23 mouse cellular contexts compared by ENCODE assay signal in the genomic region with DNA sequence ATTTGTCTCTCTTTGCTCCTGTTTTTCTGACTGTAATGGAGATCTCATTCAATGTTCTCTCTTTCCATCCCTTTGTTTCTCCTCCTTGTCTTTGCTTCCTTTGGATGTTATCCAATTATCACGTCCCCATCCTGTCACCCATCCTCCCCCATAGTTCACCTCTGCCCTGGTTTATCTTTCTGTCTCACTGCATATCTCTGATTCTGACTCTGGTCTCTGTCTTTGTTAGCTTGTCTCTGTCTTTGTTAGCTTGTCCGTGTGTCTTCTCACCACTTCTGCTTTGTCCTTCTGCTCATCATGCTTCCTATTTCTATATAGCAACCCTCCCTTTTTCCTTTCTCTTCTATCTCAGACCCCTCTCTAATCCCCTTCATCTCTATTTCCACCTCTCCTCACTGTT. TPM values are rescaled to one million over a fixed set of nuclear protein-coding genes. Genes with fewer than 3 reads are reported as not detected.
A peak's percentile ranks its signal among the peaks of the same experiment; 100 is the strongest.
DNase-seq lines count a peak whose midpoint lies in the region; ATAC-seq and TF ChIP-seq lines count a peak whose summit lies in the region.
"Had no signal": no experiment of that assay in that cellular context is flagged by ENCODE, and none has a peak within 500 bp of the region (broad histone marks: within the 10 kb centered on the region; RNA-seq: fewer than 3 reads in every experiment).

No protein-coding gene starts in this region.

- no peak for ATAC-seq in heart, embryonic 12.5 days (ENCODE audit: insufficient number of reproducible peaks, low FRiP score)
- no peak for ATAC-seq in G1E (ENCODE audit: extremely low read depth, insufficient number of reproducible peaks, low FRiP score, poor library complexity, severe bottlenecking)
- no peak for ATAC-seq in erythroblast, adult 5-6 weeks (replicated peaks; ENCODE audit: low FRiP score, poor library complexity, severe bottlenecking)
- ATAC-seq in hindbrain, embryonic 13.5 days (ENCODE audit: low FRiP score), result no peak
- ATAC-seq: activated CD4-positive, CD25-positive, alpha-beta regulatory T cell, adult 4 months; forebrain, embryonic 15.5 days; forebrain, postnatal 0 days; Patski had no signal

- WGBS in heart, embryonic 12.5 days, result 39% methylated on average over 2 of the region's 2 CpGs
- 74% methylated on average over 2 of the region's 2 CpGs for WGBS in hindbrain, embryonic 13.5 days

- H3K27ac ChIP-seq in heart, embryonic 12.5 days (ENCODE audit: poor library complexity, severe bottlenecking), result no peak overlapping the region
- no peak overlapping the region for H3K27ac ChIP-seq in hindbrain, embryonic 13.5 days
- H3K27ac ChIP-seq: embryonic facial prominence, embryonic 10.5 days; embryonic facial prominence, embryonic 12.5 days; forebrain, embryonic 10.5 days; forebrain, embryonic 12.5 days; forebrain, embryonic 15.5 days had no signal

- no peak for TF ChIP-seq CTCF in G1E (IDR thresholded peaks at IDR 0.05; ENCODE audit: low read depth, low read length)

- no peaks in the 10 kb centered on the region for H3K9me3 ChIP-seq in heart, embryonic 12.5 days (replicated peaks)
- peaks cover 32% of the 10 kb centered on the region for H3K9me3 ChIP-seq in G1E (replicated peaks)
- no peaks in the 10 kb centered on the region for H3K9me3 ChIP-seq in hindbrain, embryonic 13.5 days
- H3K9me3 ChIP-seq: embryonic facial prominence, embryonic 10.5 days; embryonic facial prominence, embryonic 12.5 days; forebrain, embryonic 10.5 days; forebrain, embryonic 12.5 days; forebrain, embryonic 15.5 days had no signal

- peaks cover 16% of the 10 kb centered on the region for H3K36me3 ChIP-seq in heart, embryonic 12.5 days
- peaks cover 54% of the 10 kb centered on the region for H3K36me3 ChIP-seq in G1E (replicated peaks)
- peaks cover 34% of the 10 kb centered on the region for H3K36me3 ChIP-seq in hindbrain, embryonic 13.5 days
- H3K36me3 ChIP-seq: forebrain, embryonic 15.5 days had no signal

- peaks cover 10% of the 10 kb centered on the region for H3K4me1 ChIP-seq in heart, embryonic 12.5 days (replicated peaks)
- peaks cover 40% of the 10 kb centered on the region for H3K4me1 ChIP-seq in G1E (ENCODE audit: insufficient read depth, low read depth, low read length)
- H3K4me1 ChIP-seq in hindbrain, embryonic 13.5 days (replicated peaks), result no peaks in the 10 kb centered on the region
- H3K4me1 ChIP-seq: embryonic facial prominence, embryonic 10.5 days; embryonic facial prominence, embryonic 12.5 days; forebrain, embryonic 10.5 days; forebrain, embryonic 12.5 days; forebrain, embryonic 15.5 days had no signal

- H3K9ac ChIP-seq in heart, embryonic 12.5 days, result no peak overlapping the region
- no peak overlapping the region for H3K9ac ChIP-seq in hindbrain, embryonic 13.5 days
- H3K9ac ChIP-seq: embryonic facial prominence, embryonic 12.5 days; forebrain, embryonic 12.5 days; forebrain, embryonic 15.5 days; forebrain, postnatal 0 days had no signal

- H3K4me2 ChIP-seq in heart, embryonic 12.5 days, result no peak overlapping the region
- H3K4me2 ChIP-seq in hindbrain, embryonic 13.5 days, result no peak overlapping the region
- H3K4me2 ChIP-seq: embryonic facial prominence, embryonic 12.5 days; forebrain, embryonic 12.5 days; forebrain, embryonic 15.5 days had no signal

- peak; percentile 34 for DNase-seq in heart, adult 11 months
- DNase-seq in A20 (ENCODE audit: low read depth, low spot score), result peak; percentile 40
- no peak for DNase-seq in G1E (ENCODE audit: low spot score)
- DNase-seq: adrenal gland, adult 8-10 months; adrenal gland, postnatal 14 days; adrenal gland, postnatal 36 days; cerebellum, adult 11-12 months; cerebellum, adult 2 months; cerebellum, adult 9-10 months; cerebellum, postnatal 10 days; cerebellum, postnatal 25 days; forebrain, postnatal 0 days had no signal

- no peaks in the 10 kb centered on the region for H3K27me3 ChIP-seq in heart, embryonic 12.5 days (replicated peaks)
- no peaks in the 10 kb centered on the region for H3K27me3 ChIP-seq in G1E (ENCODE audit: insufficient read depth, low read length)
- H3K27me3 ChIP-seq in hindbrain, embryonic 13.5 days, result no peaks in the 10 kb centered on the region
- H3K27me3 ChIP-seq: embryonic facial prominence, embryonic 12.5 days; forebrain, embryonic 12.5 days; forebrain, embryonic 15.5 days; Patski had no signal

- H3K4me3 ChIP-seq in heart, embryonic 12.5 days, result no peak overlapping the region
- H3K4me3 ChIP-seq in G1E (ENCODE audit: low read depth, low read length), result peak overlapping the region; percentile 73; the same call in 1 of the 2 replicates
- H3K4me3 ChIP-seq in hindbrain, embryonic 13.5 days, result no peak overlapping the region
- H3K4me3 ChIP-seq: embryonic facial prominence, embryonic 10.5 days; embryonic facial prominence, embryonic 12.5 days; erythroblast, embryonic 14.5 days; forebrain, embryonic 10.5 days; forebrain, embryonic 12.5 days; forebrain, embryonic 15.5 days had no signal

RNA-seq across cellular contexts. Expression of a gene that starts 23.0 kb away (rescaled TPM):
- 0.59 and 0.62 TPM in 2 replicates for polyA plus RNA-seq in heart, embryonic 12.5 days (2016; fragmentation: Nextera tagmentation; extraction: Ambion mirVana)
- total RNA-seq in G1E (2014; fragmentation: Nextera tagmentation), result 5.5 TPM in 2 replicates
- 2.0 and 2.3 TPM in 2 replicates for total RNA-seq in G1E (2017)
- 0.54 and 0.67 TPM in 2 replicates for polyA plus RNA-seq in G1E (2012)
- total RNA-seq in erythroblast, adult 5-6 weeks (2015; ENCODE audit: low replicate concordance), result 0.19 and 0.21 TPM in 2 replicates
- total RNA-seq in erythroblast, adult 5-6 weeks (2017; ENCODE audit: low replicate concordance), result 0.14 and 0.26 TPM in 2 replicates
- 0.92 and 0.93 TPM in 2 replicates for polyA plus RNA-seq in hindbrain, embryonic 13.5 days (2015; fragmentation: Nextera tagmentation; extraction: Ambion mirVana)

RNA-seq across cellular contexts. Expression of a gene that starts 45.3 kb away (rescaled TPM):
- polyA plus RNA-seq in heart, embryonic 12.5 days (2016; fragmentation: Nextera tagmentation; extraction: Ambion mirVana), result 0.77 and 1.0 TPM in 2 replicates
- not detected in 2 replicates for total RNA-seq in G1E (2014; fragmentation: Nextera tagmentation)
- 0.05 TPM in 1 of 2 replicates, not detected in the other for total RNA-seq in G1E (2017)
- not detected in 2 replicates for polyA plus RNA-seq in G1E (2012)
- 0.19 TPM in 1 of 2 replicates, not detected in the other for total RNA-seq in erythroblast, adult 5-6 weeks (2015; ENCODE audit: low replicate concordance)
- 1.2 TPM in 1 of 2 replicates, not detected in the other for total RNA-seq in erythroblast, adult 5-6 weeks (2017; ENCODE audit: low replicate concordance)
- polyA plus RNA-seq in hindbrain, embryonic 13.5 days (2015; fragmentation: Nextera tagmentation; extraction: Ambion mirVana), result 5.5 TPM in 2 replicates
- polyA plus RNA-seq: erythroblast, embryonic 14.5 days had no signal
